Mouse (Mus musculus): ENCODE data around the gene Gm20594.

DNA sequence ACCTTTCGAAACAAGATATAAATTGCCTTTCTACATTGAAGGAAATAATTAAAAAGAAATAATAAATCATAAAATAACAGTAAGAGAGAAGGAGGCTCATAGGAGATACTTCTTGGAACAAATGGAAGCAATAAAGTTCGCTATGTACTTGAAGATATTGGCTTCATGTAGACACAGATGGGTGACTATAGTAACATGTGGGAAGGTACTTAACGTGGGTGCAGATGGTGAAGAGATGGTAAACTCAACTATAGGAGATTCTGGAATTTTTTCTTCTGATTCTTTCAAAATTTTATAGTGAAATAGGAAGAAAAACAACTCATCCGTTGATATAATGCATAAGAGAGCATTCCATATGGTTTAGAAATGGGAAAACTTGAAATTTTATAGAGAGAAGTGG, 16.1 kb downstream of the Gm20594 start:
- no peak for TF ChIP-seq POLR2A (IDR thresholded peaks at IDR 0.05; ENCODE audit: insufficient read depth, low read depth, low read length)
- TF ChIP-seq CTCF (IDR thresholded peaks at IDR 0.05): no peak
- no peak for TF ChIP-seq EP300 (IDR thresholded peaks at IDR 0.05; ENCODE audit: insufficient read depth, low read depth, low read length)

Data from heart, adult 2 months (tissue).